29 mouse cellular contexts compared by ENCODE assay signal in genomic region chr2:144672397-144672796, GRCm38 (mm10).
DNase-seq lines count a peak whose midpoint lies in the region; ATAC-seq lines count a peak whose summit lies in the region.
"Had no signal": no experiment of that assay in that cellular context is flagged by ENCODE, and none has a peak within 500 bp of the region (broad histone marks: within the 10 kb centered on the region; RNA-seq: fewer than 3 reads in every experiment).

No protein-coding gene starts in this region.

- H3K9me3 ChIP-seq in midbrain, embryonic 15.5 days = no peaks in the 10 kb centered on the region
- no peaks in the 10 kb centered on the region for H3K9me3 ChIP-seq in intestine, embryonic 15.5 days
- no peaks in the 10 kb centered on the region for H3K9me3 ChIP-seq in heart, embryonic 11.5 days (replicated peaks; ENCODE audit: control insufficient read depth, low read length)
- H3K9me3 ChIP-seq: forebrain, embryonic 10.5 days; forebrain, embryonic 15.5 days; limb, embryonic 13.5 days; lung, embryonic 15.5 days; neural tube, embryonic 13.5 days had no signal

- H3K4me3 ChIP-seq in midbrain, embryonic 15.5 days = no peak overlapping the region
- H3K4me3 ChIP-seq in intestine, embryonic 15.5 days (replicated peaks) = no peak overlapping the region
- H3K4me3 ChIP-seq in heart, embryonic 11.5 days (ENCODE audit: low read depth, low read length) = no peak overlapping the region
- H3K4me3 ChIP-seq: forebrain, embryonic 10.5 days; forebrain, embryonic 15.5 days; heart, embryonic 12.5 days; left cerebral cortex, adult 2 months; limb, embryonic 13.5 days; lung, embryonic 15.5 days; megakaryocyte, embryonic 14.5 days; midbrain, embryonic 12.5 days; neural tube, embryonic 13.5 days had no signal

- no peak overlapping the region for H3K9ac ChIP-seq in midbrain, embryonic 15.5 days
- no peak overlapping the region for H3K9ac ChIP-seq in intestine, embryonic 15.5 days
- no peak overlapping the region for H3K9ac ChIP-seq in heart, embryonic 11.5 days (ENCODE audit: low read depth, low read length)
- H3K9ac ChIP-seq: forebrain, embryonic 15.5 days; heart, embryonic 12.5 days; hindbrain, embryonic 14.5 days; limb, embryonic 13.5 days; lung, embryonic 15.5 days; midbrain, embryonic 12.5 days; neural tube, embryonic 13.5 days had no signal

- H3K36me3 ChIP-seq in midbrain, embryonic 15.5 days (replicated peaks) = no peaks in the 10 kb centered on the region
- no peaks in the 10 kb centered on the region for H3K36me3 ChIP-seq in intestine, embryonic 15.5 days
- H3K36me3 ChIP-seq in heart, embryonic 11.5 days (ENCODE audit: control insufficient read depth, insufficient read depth, low read length) = no peaks in the 10 kb centered on the region
- H3K36me3 ChIP-seq: forebrain, embryonic 10.5 days; forebrain, embryonic 15.5 days; heart, embryonic 12.5 days; limb, embryonic 13.5 days; lung, embryonic 15.5 days; midbrain, embryonic 12.5 days; neural tube, embryonic 13.5 days had no signal

- no peak overlapping the region for H3K27ac ChIP-seq in midbrain, embryonic 15.5 days
- H3K27ac ChIP-seq in intestine, embryonic 15.5 days = no peak overlapping the region
- H3K27ac ChIP-seq in heart, embryonic 11.5 days (ENCODE audit: low read depth, low read length) = no peak overlapping the region
- H3K27ac ChIP-seq: forebrain, embryonic 10.5 days; forebrain, embryonic 15.5 days; hindbrain, embryonic 14.5 days; left cerebral cortex, adult 2 months; lung, embryonic 15.5 days; midbrain, embryonic 12.5 days; neural tube, embryonic 13.5 days had no signal

- H3K4me2 ChIP-seq in midbrain, embryonic 15.5 days = no peak overlapping the region
- H3K4me2 ChIP-seq in intestine, embryonic 15.5 days (replicated peaks) = no peak overlapping the region
- no peak overlapping the region for H3K4me2 ChIP-seq in heart, embryonic 11.5 days
- H3K4me2 ChIP-seq: forebrain, embryonic 15.5 days; heart, embryonic 12.5 days; hindbrain, embryonic 14.5 days; limb, embryonic 13.5 days; liver, embryonic 11.5 days; lung, embryonic 15.5 days; midbrain, embryonic 12.5 days; neural tube, embryonic 13.5 days had no signal

- DNase-seq in heart, adult 11 months = peak; percentile 46
- DNase-seq in heart, adult 8-10 months (ENCODE audit: low spot score) = no peak
- DNase-seq in adrenal gland, adult 2 months = peak; percentile 74
- peak; percentile 59 to 68 for DNase-seq in adrenal gland, postnatal 36 days
- DNase-seq: cerebellum, adult 11-12 months; cerebellum, adult 9-11 months; gastrocnemius, postnatal 10 days; heart, postnatal 4 days; kidney, adult 11 months; kidney, postnatal 14 days; layer of hippocampus, adult 9-11 months; lung, postnatal 4 days; thymus, adult 2 months; thymus, postnatal 36 days had no signal

- H3K27me3 ChIP-seq in midbrain, embryonic 15.5 days (replicated peaks) = no peaks in the 10 kb centered on the region
- no peaks in the 10 kb centered on the region for H3K27me3 ChIP-seq in intestine, embryonic 15.5 days (replicated peaks)
- H3K27me3 ChIP-seq in heart, embryonic 11.5 days (ENCODE audit: control insufficient read depth, insufficient read depth, low read length) = no peaks in the 10 kb centered on the region
- H3K27me3 ChIP-seq: forebrain, embryonic 15.5 days; heart, embryonic 12.5 days; limb, embryonic 13.5 days; lung, embryonic 15.5 days; megakaryocyte, embryonic 14.5 days; midbrain, embryonic 12.5 days; neural tube, embryonic 13.5 days had no signal

- H3K4me1 ChIP-seq in midbrain, embryonic 15.5 days = peaks cover 10% of the 10 kb centered on the region; the same call in 1 of the 2 replicates
- peaks cover 12% of the 10 kb centered on the region for H3K4me1 ChIP-seq in intestine, embryonic 15.5 days (replicated peaks)
- H3K4me1 ChIP-seq in heart, embryonic 11.5 days (ENCODE audit: control insufficient read depth, insufficient read depth, low read length) = peaks cover 6% of the 10 kb centered on the region; the same call in 1 of the 2 replicates
- H3K4me1 ChIP-seq: lung, embryonic 15.5 days; megakaryocyte, embryonic 14.5 days had no signal

- 85% methylated on average over 5 of the region's 5 CpGs for WGBS in midbrain, embryonic 15.5 days
- WGBS in intestine, embryonic 15.5 days = 72% methylated on average over 5 of the region's 5 CpGs
- 78% methylated on average over 5 of the region's 5 CpGs for WGBS in heart, embryonic 11.5 days (ENCODE audit: insufficient replicate concordance)

- no peak for ATAC-seq in midbrain, embryonic 15.5 days (replicated peaks)
- ATAC-seq in intestine, embryonic 15.5 days = no peak
- ATAC-seq in heart, embryonic 11.5 days (replicated peaks; ENCODE audit: insufficient number of reproducible peaks, low FRiP score, low TSS enrichment) = no peak
- ATAC-seq: CD4-positive, CD25-positive, alpha-beta regulatory T cell, adult 4 months; forebrain, embryonic 15.5 days had no signal
